Mouse (Mus musculus) liver, embryonic 11.5 days (tissue): Measurements from ENCODE around the gene Taf7l. TPM values are rescaled to one million over a fixed set of nuclear protein-coding genes. Genes with fewer than 3 reads are reported as not detected.
A peak's percentile ranks its signal among the peaks of the same experiment; 100 is the strongest.

ENCODE experiments used
- ATAC-seq: fragments of 200-750 bp; cut with Nextera tagmentation; replicated peaks from 2 replicates; pipeline ENCODE4 v1.8.0; 2017; ENCODE audit warnings: moderate number of reproducible peaks, mild to moderate bottlenecking, moderate TSS enrichment, moderate library complexity; ENCODE audit not compliant: low FRiP score
- DNase-seq: peaks from one replicate; pipeline ENCODE4 v3.0.0-alpha.2; 2017; ENCODE audit warnings: low spot score
- H3K27ac ChIP-seq: fragments of 300-500 bp; sonication (generic); 2 replicates; pipeline ENCODE4 v1.5.1; 2014; ENCODE audit warnings: mild to moderate bottlenecking, low read depth, low read length, control low read depth
- H3K27me3 ChIP-seq: fragments of 300-500 bp; sonication (generic); replicated peaks from 2 replicates; pipeline ENCODE4 v1.6.1; 2014; ENCODE audit warnings: low read length, mixed read lengths; ENCODE audit not compliant: control insufficient read depth, insufficient read depth
- H3K36me3 ChIP-seq: fragments of 300-500 bp; sonication (generic); 2 replicates; pipeline ENCODE4 v1.6.1; 2014; ENCODE audit warnings: mild to moderate bottlenecking, low read length, moderate library complexity, mixed read lengths; ENCODE audit not compliant: control insufficient read depth, insufficient read depth
- H3K4me1 ChIP-seq: fragments of 300-500 bp; sonication (generic); replicated peaks from 2 replicates; pipeline ENCODE4 v1.6.1; 2014; ENCODE audit warnings: low read length, mixed read lengths; ENCODE audit not compliant: control insufficient read depth, insufficient read depth
- H3K4me2 ChIP-seq: fragments of 300-500 bp; sonication (generic); 2 replicates; pipeline ENCODE4 v1.6.1; 2014; ENCODE audit warnings: mild to moderate bottlenecking, control low read depth, moderate library complexity
- H3K4me3 ChIP-seq: fragments of 300-500 bp; sonication (generic); 2 replicates; pipeline ENCODE4 v1.5.1; 2014; ENCODE audit warnings: low read depth, low read length, control low read depth
- H3K9ac ChIP-seq: fragments of 300-500 bp; sonication (generic); 2 replicates; pipeline ENCODE4 v1.6.1; 2014; ENCODE audit warnings: low read depth, low read length, control low read depth
- H3K9me3 ChIP-seq: fragments of 300-500 bp; sonication (generic); 2 replicates; pipeline ENCODE4 v1.6.1; 2016; ENCODE audit warnings: low read length, inconsistent platforms, mixed read lengths; ENCODE audit not compliant: control insufficient read depth
- WGBS: fragments of 180-500 bp; shearing (Covaris S2); extraction: QIAGEN DNeasy Blood & Tissue Kit; methylation state at CpG from one replicate; pipeline ENCODE4 v1.1.7; 2014; 5-methylcytosine and 5-hydroxymethylcytosine counted together
- polyA plus RNA-seq: library from polyadenylated mRNA; unstranded; fragments of >200 nt; fragmentation: Nextera tagmentation; extraction: Ambion mirVana; gene quantifications from 2 replicates; pipeline ENCODE4 v1.2.1, GENCODE M21; 2014

Taf7l gene
- not detected in 2 replicates for polyA plus RNA-seq

GRCm38 (mm10) chrX:134476290-134476689, at the start of gene Taf7l:
Gene Taf7l, minus strand, starts transcription at chrX:134476490.
- peaks cover 8% of the 10 kb centered on the region for H3K9me3 ChIP-seq
- no peak within 1 kb of the TSS for H3K9ac ChIP-seq
- H3K36me3 ChIP-seq = no peaks in the 10 kb centered on the region
- peak within 1 kb of the TSS; percentile 34; the same call in 1 of the 2 replicates for H3K4me2 ChIP-seq
- DNase-seq = no peak
- no peaks in the 10 kb centered on the region for H3K27me3 ChIP-seq
- H3K4me1 ChIP-seq = no peaks in the 10 kb centered on the region
- no peak within 1 kb of the TSS for H3K4me3 ChIP-seq
- no peak within 1 kb of the TSS for H3K27ac ChIP-seq
- ATAC-seq = no peak
- 86% methylated on average over 25 of the region's 25 CpGs for WGBS

GRCm38 (mm10) chrX:134525260-134525659, 49.0 kb upstream of the Taf7l start:
- no peak overlapping the region for H3K4me2 ChIP-seq
- 72% methylated on average over 4 of the region's 4 CpGs for WGBS
- H3K4me3 ChIP-seq = no peak overlapping the region
- no peak for ATAC-seq
- no peaks in the 10 kb centered on the region for H3K27me3 ChIP-seq
- H3K27ac ChIP-seq = no peak overlapping the region
- no peaks in the 10 kb centered on the region for H3K9me3 ChIP-seq
- no peaks in the 10 kb centered on the region for H3K36me3 ChIP-seq
- no peak for DNase-seq
- H3K4me1 ChIP-seq = no peaks in the 10 kb centered on the region
- no peak overlapping the region for H3K9ac ChIP-seq

- no peak overlapping the region for H3K9ac ChIP-seq
- no peak for DNase-seq
- H3K27ac ChIP-seq = no peak overlapping the region
- H3K4me1 ChIP-seq = no peaks in the 10 kb centered on the region
- H3K27me3 ChIP-seq = no peaks in the 10 kb centered on the region
- no peak overlapping the region for H3K4me3 ChIP-seq
- 49% methylated on average over 4 of the region's 4 CpGs for WGBS
- ATAC-seq = no peak
- no peak overlapping the region for H3K4me2 ChIP-seq
- H3K9me3 ChIP-seq = no peaks in the 10 kb centered on the region
- no peaks in the 10 kb centered on the region for H3K36me3 ChIP-seq
Measured at GRCm38 (mm10) chrX:134523772-134524171, 47.5 kb upstream of the Taf7l start.

GRCm38 (mm10) chrX:134509473-134509872, 33.2 kb upstream of the Taf7l start:
- Histone ChIP-seq H3K4me2 (no peak overlapping the region), H3K27me3 (no peaks in the 10 kb centered on the region), H3K9me3 (no peaks in the 10 kb centered on the region), H3K4me3 (no peak overlapping the region), H3K36me3 (no peaks in the 10 kb centered on the region), H3K27ac (no peak overlapping the region), H3K9ac (no peak overlapping the region), H3K4me1 (no peaks in the 10 kb centered on the region)
- ATAC-seq = no peak
- DNase-seq = no peak
- WGBS = 31% methylated on average over 2 of the region's 2 CpGs

GRCm38 (mm10) chrX:134507977-134508376, 31.7 kb upstream of the Taf7l start:
- no peaks in the 10 kb centered on the region for H3K36me3 ChIP-seq
- H3K9me3 ChIP-seq = no peaks in the 10 kb centered on the region
- ATAC-seq = no peak
- H3K4me3 ChIP-seq = no peak overlapping the region
- no peak overlapping the region for H3K27ac ChIP-seq
- 68% methylated on average over 6 of the region's 6 CpGs for WGBS
- no peak overlapping the region for H3K9ac ChIP-seq
- no peaks in the 10 kb centered on the region for H3K4me1 ChIP-seq
- DNase-seq = no peak
- H3K4me2 ChIP-seq = no peak overlapping the region
- H3K27me3 ChIP-seq = no peaks in the 10 kb centered on the region

- Histone ChIP-seq H3K4me2 (no peak overlapping the region), H3K9ac (no peak overlapping the region), H3K27ac (no peak overlapping the region), H3K4me3 (no peak overlapping the region), H3K36me3 (no peaks in the 10 kb centered on the region), H3K27me3 (no peaks in the 10 kb centered on the region), H3K4me1 (no peaks in the 10 kb centered on the region), H3K9me3 (no peaks in the 10 kb centered on the region)
- ATAC-seq = no peak
- DNase-seq = no peak
- WGBS = 79% methylated on average over 8 of the region's 8 CpGs
Measured at GRCm38 (mm10) chrX:134500651-134501050, 24.4 kb upstream of the Taf7l start.

- H3K27me3 ChIP-seq = no peaks in the 10 kb centered on the region
- ATAC-seq (no peak), DNase-seq (no peak)
- H3K36me3 ChIP-seq = no peaks in the 10 kb centered on the region
- no peak overlapping the region for H3K27ac ChIP-seq
- H3K4me3 ChIP-seq = no peak overlapping the region
- H3K9ac ChIP-seq = no peak overlapping the region
- H3K4me2 ChIP-seq = no peak overlapping the region
- no peaks in the 10 kb centered on the region for H3K4me1 ChIP-seq
- 46% methylated on average over 3 of the region's 3 CpGs for WGBS
- no peaks in the 10 kb centered on the region for H3K9me3 ChIP-seq
Measured at GRCm38 (mm10) chrX:134481720-134482119, 5.4 kb upstream of the Taf7l start.

- H3K4me1 ChIP-seq = no peaks in the 10 kb centered on the region
- WGBS = 60% methylated on average over 60 of the region's 67 CpGs
- H3K27ac ChIP-seq = no peak overlapping the region
- peak overlapping the region; percentile 34; the same call in 1 of the 2 replicates for H3K4me2 ChIP-seq
- no peak for DNase-seq
- peaks cover 8% of the 10 kb centered on the region for H3K9me3 ChIP-seq
- H3K9ac ChIP-seq = no peak overlapping the region
- no peaks in the 10 kb centered on the region for H3K36me3 ChIP-seq
- H3K4me3 ChIP-seq = no peak overlapping the region
- ATAC-seq = 0 out of 2 replicates have a peak, but pooled peaks have one; percentile 23
- no peaks in the 10 kb centered on the region for H3K27me3 ChIP-seq
Measured at GRCm38 (mm10) chrX:134474988-134475710, 1.1 kb downstream of the Taf7l start.

- no peak overlapping the region for H3K4me3 ChIP-seq
- H3K27me3 ChIP-seq = no peaks in the 10 kb centered on the region
- WGBS = 55% methylated on average over 3 of the region's 3 CpGs
- H3K4me1 ChIP-seq = no peaks in the 10 kb centered on the region
- no peak overlapping the region for H3K4me2 ChIP-seq
- H3K9ac ChIP-seq = no peak overlapping the region
- H3K27ac ChIP-seq = no peak overlapping the region
- no peak for DNase-seq
- ATAC-seq = no peak
- H3K36me3 ChIP-seq = no peaks in the 10 kb centered on the region
- no peaks in the 10 kb centered on the region for H3K9me3 ChIP-seq
Measured at GRCm38 (mm10) chrX:134427307-134427706, 49.0 kb downstream of the Taf7l start.
